Mouse (Mus musculus): ENCODE data around the gene Pld2. TPM values are rescaled to one million over a fixed set of nuclear protein-coding genes. Genes with fewer than 3 reads are reported as not detected.

Pld2 gene
- polyA plus RNA-seq, 1 experiment = 38.7 TPM

Other genes starting within 250 kb of the Pld2 start
- 0.14 and 0.21 TPM in 2 replicates for gene Alox12e, start 217.4 kb upstream of the Pld2 start, polyA plus RNA-seq (2012; rRNA removed)
- 0.80 and 1.3 TPM in 2 replicates for gene Alox15, start 188.0 kb upstream of the Pld2 start, polyA plus RNA-seq (2012; rRNA removed)
- gene Pelp1, start 130.0 kb upstream of the Pld2 start, polyA plus RNA-seq (2012; rRNA removed) = 11.1 and 15.3 TPM in 2 replicates
- gene Arrb2, start 107.4 kb upstream of the Pld2 start, polyA plus RNA-seq (2012; rRNA removed) = 18.5 and 22.0 TPM in 2 replicates
- 20.1 and 20.8 TPM in 2 replicates for gene Med11, start 88.1 kb upstream of the Pld2 start, polyA plus RNA-seq (2012; rRNA removed)
- 3.9 and 4.4 TPM in 2 replicates for gene Zmynd15, start 80.6 kb upstream of the Pld2 start, polyA plus RNA-seq (2012; rRNA removed)
- gene Cxcl16, start 80.1 kb upstream of the Pld2 start, polyA plus RNA-seq (2012; rRNA removed) = 28.9 and 29.2 TPM in 2 replicates
- 0.72 and 0.80 TPM in 2 replicates for gene Tm4sf5, start 34.8 kb upstream of the Pld2 start, polyA plus RNA-seq (2012; rRNA removed)
- gene Vmo1, start 25.4 kb upstream of the Pld2 start, polyA plus RNA-seq (2012; rRNA removed) = 0.43 and 0.72 TPM in 2 replicates
- gene Gltpd2, start 20.9 kb upstream of the Pld2 start, polyA plus RNA-seq (2012; rRNA removed) = 0.14 and 0.15 TPM in 2 replicates
- gene Psmb6, start 14.7 kb upstream of the Pld2 start, polyA plus RNA-seq (2012; rRNA removed) = 249 and 294 TPM in 2 replicates
- not detected in 2 replicates for gene Gm40193, start 7.1 kb upstream of the Pld2 start, polyA plus RNA-seq (2012; rRNA removed)
- 87.2 and 89.1 TPM in 2 replicates for gene Mink1, start 22.8 kb downstream of the Pld2 start, polyA plus RNA-seq (2012; rRNA removed)
- gene 4930544D05Rik, start 75.8 kb downstream of the Pld2 start, polyA plus RNA-seq (2012; rRNA removed) = not detected in 2 replicates
- gene Chrne, start 79.2 kb downstream of the Pld2 start, polyA plus RNA-seq (2012; rRNA removed) = 0.40 and 0.44 TPM in 2 replicates
- 0.01 and 0.10 TPM in 2 replicates for gene Gp1ba, start 99.1 kb downstream of the Pld2 start, polyA plus RNA-seq (2012; rRNA removed)
- 116 and 119 TPM in 2 replicates for gene Rnf167, start 107.2 kb downstream of the Pld2 start, polyA plus RNA-seq (2012; rRNA removed)
- 93.9 and 96.9 TPM in 2 replicates for gene Slc25a11, start 107.4 kb downstream of the Pld2 start, polyA plus RNA-seq (2012; rRNA removed)
- gene Pfn1, start 114.6 kb downstream of the Pld2 start, polyA plus RNA-seq (2012; rRNA removed) = 1,258 and 1,344 TPM in 2 replicates
- gene Eno3, start 117.1 kb downstream of the Pld2 start, polyA plus RNA-seq (2012; rRNA removed) = 104 and 126 TPM in 2 replicates
- gene Spag7, start 129.4 kb downstream of the Pld2 start, polyA plus RNA-seq (2012; rRNA removed) = 89.4 and 93.2 TPM in 2 replicates
- 16.6 and 25.4 TPM in 2 replicates for gene Camta2, start 148.0 kb downstream of the Pld2 start, polyA plus RNA-seq (2012; rRNA removed)
- 4.3 and 5.1 TPM in 2 replicates for gene Inca1, start 160.1 kb downstream of the Pld2 start, polyA plus RNA-seq (2012; rRNA removed)
- 77.5 and 105 TPM in 2 replicates for gene Kif1c, start 160.5 kb downstream of the Pld2 start, polyA plus RNA-seq (2012; rRNA removed)
- 5.8 and 6.5 TPM in 2 replicates for gene Zfp3, start 224.1 kb downstream of the Pld2 start, polyA plus RNA-seq (2012; rRNA removed)

Measured in urinary bladder, adult 2 months (tissue).